Mouse (Mus musculus): ENCODE measurements around the gene Apol8. TPM values are rescaled to one million over a fixed set of nuclear protein-coding genes. Genes with fewer than 3 reads are reported as not detected.

Apol8 gene
- polyA plus RNA-seq (2014; fragmentation: Nextera tagmentation; extraction: Ambion mirVana), result not detected in 2 replicates

DNA sequence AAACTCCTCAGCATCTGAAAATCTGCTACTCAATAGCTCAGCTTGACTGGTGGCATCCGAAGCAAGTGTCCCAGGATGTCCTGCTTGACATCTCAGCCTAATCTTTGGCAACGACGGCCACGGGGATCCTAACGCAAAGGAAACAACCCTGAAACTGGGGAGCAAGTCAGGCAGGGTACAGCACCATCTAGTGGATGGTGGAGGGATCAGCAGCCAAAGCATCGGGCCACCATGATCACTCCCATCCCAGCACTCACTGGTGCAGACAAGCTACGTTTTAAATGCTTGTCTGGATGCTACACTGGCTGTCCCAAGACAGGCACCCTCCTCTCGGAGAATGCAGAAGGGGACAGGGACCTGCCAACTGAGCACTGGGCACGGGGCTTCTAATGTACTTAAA lies at the start of gene Apol8:
TSS of gene Apol8 (minus strand) at position 156 of the 400 bp plus-strand sequence.
- Histone ChIP-seq H3K4me2 (replicated peaks; ENCODE audit: low read depth, low read length) (no peak within 1 kb of the TSS; the same call in 1 of the 2 replicates), H3K27me3 (ENCODE audit: control insufficient read depth, insufficient read depth, low read length) (no peaks in the 10 kb centered on the region), H3K4me3 (ENCODE audit: low read length) (no peak within 1 kb of the TSS), H3K9ac (ENCODE audit: low read depth, low read length) (no peak within 1 kb of the TSS), H3K36me3 (ENCODE audit: control insufficient read depth, insufficient read depth, low read length) (peaks cover 23% of the 10 kb centered on the region), H3K4me1 (ENCODE audit: control insufficient read depth, insufficient read depth, low read length) (no peaks in the 10 kb centered on the region), H3K27ac (ENCODE audit: low read depth, low read length) (no peak within 1 kb of the TSS), H3K9me3 (ENCODE audit: control insufficient read depth, low read length) (no peaks in the 10 kb centered on the region)
- WGBS, result 7% methylated on average over 9 of the region's 9 CpGs
- no peak for ATAC-seq (ENCODE audit: low FRiP score, low TSS enrichment)

DNA sequence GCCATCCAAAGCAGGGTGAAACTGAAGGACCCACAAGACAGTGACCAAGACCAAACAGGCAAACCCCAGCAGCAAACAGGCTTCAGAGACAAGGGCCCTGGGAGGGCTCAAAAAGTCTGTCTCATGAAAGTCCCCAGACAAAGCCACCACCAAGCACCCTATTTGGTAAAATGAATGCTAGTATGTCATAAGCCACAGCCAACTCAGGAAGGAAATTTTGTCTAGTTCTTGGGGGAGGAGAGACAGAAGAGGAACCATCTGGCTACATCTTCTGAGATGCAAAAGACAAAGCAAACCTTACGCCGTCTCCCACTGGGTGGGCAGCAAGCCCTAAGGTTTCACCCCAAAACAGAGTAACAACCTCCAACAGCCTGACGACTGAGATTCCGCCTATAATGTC lies 48.9 kb upstream of the Apol8 start:
- Histone ChIP-seq H3K9ac (ENCODE audit: low read depth, low read length) (no peak overlapping the region), H3K4me2 (replicated peaks; ENCODE audit: low read depth, low read length) (no peak overlapping the region), H3K27me3 (ENCODE audit: control insufficient read depth, insufficient read depth, low read length) (no peaks in the 10 kb centered on the region), H3K36me3 (ENCODE audit: control insufficient read depth, insufficient read depth, low read length) (peaks cover 89% of the 10 kb centered on the region), H3K4me1 (ENCODE audit: control insufficient read depth, insufficient read depth, low read length) (peaks cover 6% of the 10 kb centered on the region), H3K27ac (ENCODE audit: low read depth, low read length) (no peak overlapping the region), H3K9me3 (ENCODE audit: control insufficient read depth, low read length) (no peaks in the 10 kb centered on the region), H3K4me3 (ENCODE audit: low read length) (no peak overlapping the region)
- no peak for ATAC-seq (ENCODE audit: low FRiP score, low TSS enrichment)
- 90% methylated on average over 4 of the region's 4 CpGs for WGBS

DNA sequence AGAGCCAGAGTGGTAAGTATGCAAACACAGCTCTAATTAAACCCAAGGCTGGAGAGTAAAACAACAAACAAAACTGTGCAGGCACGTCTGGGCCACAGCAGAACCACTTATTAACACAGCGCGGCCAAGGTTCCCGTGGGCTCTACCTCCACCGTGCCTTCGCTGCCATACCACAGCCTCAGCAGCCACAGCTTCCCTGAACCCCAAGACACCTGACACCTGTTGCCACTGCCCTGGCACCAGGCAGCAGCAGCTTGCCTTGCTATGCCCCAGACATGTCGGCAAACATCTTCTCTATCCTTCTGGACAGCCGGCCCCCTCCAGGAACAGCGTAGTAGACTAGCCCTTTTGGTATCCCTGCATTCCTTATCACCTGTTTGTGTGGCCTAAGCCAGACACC lies 48.1 kb upstream of the Apol8 start:
- Histone ChIP-seq H3K4me1 (ENCODE audit: control insufficient read depth, insufficient read depth, low read length) (peaks cover 8% of the 10 kb centered on the region), H3K9ac (ENCODE audit: low read depth, low read length) (no peak overlapping the region), H3K9me3 (ENCODE audit: control insufficient read depth, low read length) (no peaks in the 10 kb centered on the region), H3K27me3 (ENCODE audit: control insufficient read depth, insufficient read depth, low read length) (no peaks in the 10 kb centered on the region), H3K4me3 (ENCODE audit: low read length) (no peak overlapping the region), H3K27ac (ENCODE audit: low read depth, low read length) (no peak overlapping the region), H3K4me2 (replicated peaks; ENCODE audit: low read depth, low read length) (no peak overlapping the region), H3K36me3 (ENCODE audit: control insufficient read depth, insufficient read depth, low read length) (peaks cover 89% of the 10 kb centered on the region)
- no peak for ATAC-seq (ENCODE audit: low FRiP score, low TSS enrichment)
- WGBS, result 81% methylated on average over 9 of the region's 9 CpGs

DNA sequence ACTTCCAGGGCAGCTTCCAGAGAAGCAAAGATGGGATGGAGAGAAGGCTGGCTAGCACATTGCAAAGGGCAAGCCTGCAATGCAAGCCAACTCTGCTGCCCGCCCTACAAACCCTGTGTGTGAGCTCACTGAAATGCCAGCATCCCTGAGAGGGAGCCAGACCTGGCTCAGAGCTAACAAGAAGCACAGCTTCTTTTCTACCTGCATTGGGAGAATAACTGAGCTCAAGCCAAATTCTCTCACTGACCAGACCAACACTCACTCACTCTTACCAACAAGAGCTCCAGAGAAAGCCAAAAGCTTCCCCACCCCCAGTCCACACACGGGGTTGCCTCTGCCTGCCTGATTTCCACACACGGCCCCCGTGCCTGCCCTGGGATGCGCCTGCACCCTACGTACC lies 47.7 kb upstream of the Apol8 start:
- whole genome bisulfite sequencing, result 88% methylated on average over 6 of the region's 6 CpGs
- no peak for ATAC-seq (ENCODE audit: low FRiP score, low TSS enrichment)
- Histone ChIP-seq H3K9ac (ENCODE audit: low read depth, low read length) (no peak overlapping the region), H3K4me2 (replicated peaks; ENCODE audit: low read depth, low read length) (no peak overlapping the region), H3K4me1 (ENCODE audit: control insufficient read depth, insufficient read depth, low read length) (peaks cover 13% of the 10 kb centered on the region), H3K36me3 (ENCODE audit: control insufficient read depth, insufficient read depth, low read length) (peaks cover 88% of the 10 kb centered on the region), H3K27ac (ENCODE audit: low read depth, low read length) (no peak overlapping the region), H3K9me3 (ENCODE audit: control insufficient read depth, low read length) (no peaks in the 10 kb centered on the region), H3K27me3 (ENCODE audit: control insufficient read depth, insufficient read depth, low read length) (no peaks in the 10 kb centered on the region), H3K4me3 (ENCODE audit: low read length) (no peak overlapping the region)

DNA sequence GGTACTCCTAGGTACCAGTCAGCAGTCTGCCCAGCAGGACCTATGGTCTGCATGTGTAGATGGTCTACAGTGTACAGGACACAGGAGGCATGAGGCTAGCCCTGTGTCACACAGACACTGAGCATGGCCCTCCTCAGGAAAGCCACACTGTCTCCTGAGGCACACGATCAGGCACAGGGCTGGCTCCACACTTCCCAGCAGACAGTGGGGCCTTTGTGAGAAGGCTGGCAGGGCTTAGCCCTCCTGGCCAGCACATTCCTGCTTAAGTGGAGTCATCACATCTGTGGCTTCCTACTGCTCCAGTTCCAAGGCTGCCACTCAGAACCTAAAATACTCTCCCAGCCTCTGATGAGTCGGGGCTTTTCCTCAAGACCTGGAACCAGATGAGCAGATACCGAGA lies 46.9 kb upstream of the Apol8 start:
- H3K9me3 ChIP-seq (ENCODE audit: control insufficient read depth, low read length), result no peaks in the 10 kb centered on the region
- H3K9ac ChIP-seq (ENCODE audit: low read depth, low read length), result no peak overlapping the region
- no peak overlapping the region for H3K4me3 ChIP-seq (ENCODE audit: low read length)
- H3K27ac ChIP-seq (ENCODE audit: low read depth, low read length), result no peak overlapping the region
- peaks cover 20% of the 10 kb centered on the region for H3K4me1 ChIP-seq (ENCODE audit: control insufficient read depth, insufficient read depth, low read length)
- no peak for ATAC-seq (ENCODE audit: low FRiP score, low TSS enrichment)
- peaks cover 82% of the 10 kb centered on the region for H3K36me3 ChIP-seq (ENCODE audit: control insufficient read depth, insufficient read depth, low read length)
- no peak overlapping the region for H3K4me2 ChIP-seq (replicated peaks; ENCODE audit: low read depth, low read length)
- no peaks in the 10 kb centered on the region for H3K27me3 ChIP-seq (ENCODE audit: control insufficient read depth, insufficient read depth, low read length)
- 86% methylated on average over 3 of the region's 3 CpGs for WGBS

DNA sequence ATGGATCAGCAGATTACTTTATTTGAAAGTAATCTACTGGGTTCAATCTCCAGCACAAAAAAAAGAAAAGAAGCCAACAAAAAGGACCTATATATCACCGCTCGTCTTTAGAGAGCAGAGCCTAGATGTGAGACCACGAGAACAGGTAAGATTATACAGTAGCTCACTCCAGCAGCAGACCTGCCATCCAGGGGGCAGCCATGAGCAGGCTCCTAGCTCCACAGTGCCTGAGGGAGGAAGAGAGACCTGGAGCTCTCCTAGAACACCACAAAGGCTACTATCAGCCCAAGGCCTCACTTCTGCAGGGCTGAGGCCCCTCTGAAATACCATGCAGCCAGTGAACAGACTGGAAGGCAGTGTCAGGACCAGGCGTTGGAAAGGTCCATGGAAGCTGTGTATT lies 46.2 kb upstream of the Apol8 start:
- Histone ChIP-seq H3K9me3 (ENCODE audit: control insufficient read depth, low read length) (no peaks in the 10 kb centered on the region), H3K9ac (ENCODE audit: low read depth, low read length) (no peak overlapping the region), H3K4me1 (ENCODE audit: control insufficient read depth, insufficient read depth, low read length) (peaks cover 28% of the 10 kb centered on the region), H3K4me3 (ENCODE audit: low read length) (no peak overlapping the region), H3K36me3 (ENCODE audit: control insufficient read depth, insufficient read depth, low read length) (peaks cover 78% of the 10 kb centered on the region), H3K27me3 (ENCODE audit: control insufficient read depth, insufficient read depth, low read length) (no peaks in the 10 kb centered on the region), H3K27ac (ENCODE audit: low read depth, low read length) (no peak overlapping the region), H3K4me2 (replicated peaks; ENCODE audit: low read depth, low read length) (no peak overlapping the region)
- no peak for ATAC-seq (ENCODE audit: low FRiP score, low TSS enrichment)
- 77% methylated on average over 4 of the region's 4 CpGs for WGBS

DNA sequence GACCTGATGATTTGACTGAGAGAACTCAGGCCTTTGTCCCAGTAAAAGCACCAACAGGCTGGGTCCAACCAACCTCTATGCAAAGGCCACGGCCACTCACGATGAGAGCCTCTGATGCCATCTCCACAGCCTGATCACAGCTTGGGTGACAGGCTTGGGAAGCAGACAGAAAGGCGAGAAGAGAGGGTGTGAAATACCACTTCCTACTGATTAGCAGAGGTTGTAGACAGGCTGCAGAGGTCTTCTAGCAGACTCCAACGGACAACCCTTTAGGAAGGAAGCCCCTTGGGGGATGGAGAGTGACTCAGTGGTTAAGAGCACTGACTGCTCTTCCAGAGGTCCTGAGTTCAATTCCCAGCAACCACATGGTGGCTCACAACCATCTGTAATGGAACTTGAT lies 44.4 kb upstream of the Apol8 start:
- WGBS, result 23% methylated on average over 4 of the region's 4 CpGs
- Histone ChIP-seq H3K27me3 (ENCODE audit: control insufficient read depth, insufficient read depth, low read length) (no peaks in the 10 kb centered on the region), H3K36me3 (ENCODE audit: control insufficient read depth, insufficient read depth, low read length) (peaks cover 71% of the 10 kb centered on the region), H3K4me1 (ENCODE audit: control insufficient read depth, insufficient read depth, low read length) (peaks cover 38% of the 10 kb centered on the region), H3K9me3 (ENCODE audit: control insufficient read depth, low read length) (no peaks in the 10 kb centered on the region), H3K4me3 (ENCODE audit: low read length) (no peak overlapping the region), H3K9ac (ENCODE audit: low read depth, low read length) (no peak overlapping the region), H3K4me2 (replicated peaks; ENCODE audit: low read depth, low read length) (no peak overlapping the region), H3K27ac (ENCODE audit: low read depth, low read length) (peak overlapping the region; percentile 94)
- ATAC-seq (ENCODE audit: low FRiP score, low TSS enrichment), result no peak

DNA sequence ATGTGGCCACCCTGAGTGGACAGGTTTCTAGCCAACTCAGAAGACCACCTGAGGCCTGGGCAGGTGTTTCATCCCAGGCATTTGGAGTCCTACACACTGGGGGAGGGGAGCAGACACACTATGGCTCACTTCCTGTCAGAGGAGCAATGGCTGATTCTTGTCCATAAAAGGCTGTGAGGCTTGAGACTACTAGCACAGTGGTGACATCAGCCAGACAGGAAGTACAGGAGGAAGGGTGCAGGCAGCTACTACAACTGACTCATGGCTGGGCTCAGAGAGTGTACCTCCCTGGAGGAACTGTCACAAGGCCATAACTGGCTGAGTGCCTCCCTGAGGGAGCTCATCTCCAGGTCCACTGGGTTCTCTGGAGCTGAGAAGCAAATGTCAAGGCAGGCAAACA lies 43.7 kb upstream of the Apol8 start:
- no peaks in the 10 kb centered on the region for H3K9me3 ChIP-seq (ENCODE audit: control insufficient read depth, low read length)
- ATAC-seq (ENCODE audit: low FRiP score, low TSS enrichment), result peak; percentile 54
- H3K4me2 ChIP-seq (replicated peaks; ENCODE audit: low read depth, low read length), result no peak overlapping the region
- H3K27me3 ChIP-seq (ENCODE audit: control insufficient read depth, insufficient read depth, low read length), result no peaks in the 10 kb centered on the region
- H3K4me1 ChIP-seq (ENCODE audit: control insufficient read depth, insufficient read depth, low read length), result peaks cover 38% of the 10 kb centered on the region
- H3K27ac ChIP-seq (ENCODE audit: low read depth, low read length), result peak overlapping the region; percentile 94
- peaks cover 71% of the 10 kb centered on the region for H3K36me3 ChIP-seq (ENCODE audit: control insufficient read depth, insufficient read depth, low read length)
- H3K9ac ChIP-seq (ENCODE audit: low read depth, low read length), result no peak overlapping the region
- no peak overlapping the region for H3K4me3 ChIP-seq (ENCODE audit: low read length)

DNA sequence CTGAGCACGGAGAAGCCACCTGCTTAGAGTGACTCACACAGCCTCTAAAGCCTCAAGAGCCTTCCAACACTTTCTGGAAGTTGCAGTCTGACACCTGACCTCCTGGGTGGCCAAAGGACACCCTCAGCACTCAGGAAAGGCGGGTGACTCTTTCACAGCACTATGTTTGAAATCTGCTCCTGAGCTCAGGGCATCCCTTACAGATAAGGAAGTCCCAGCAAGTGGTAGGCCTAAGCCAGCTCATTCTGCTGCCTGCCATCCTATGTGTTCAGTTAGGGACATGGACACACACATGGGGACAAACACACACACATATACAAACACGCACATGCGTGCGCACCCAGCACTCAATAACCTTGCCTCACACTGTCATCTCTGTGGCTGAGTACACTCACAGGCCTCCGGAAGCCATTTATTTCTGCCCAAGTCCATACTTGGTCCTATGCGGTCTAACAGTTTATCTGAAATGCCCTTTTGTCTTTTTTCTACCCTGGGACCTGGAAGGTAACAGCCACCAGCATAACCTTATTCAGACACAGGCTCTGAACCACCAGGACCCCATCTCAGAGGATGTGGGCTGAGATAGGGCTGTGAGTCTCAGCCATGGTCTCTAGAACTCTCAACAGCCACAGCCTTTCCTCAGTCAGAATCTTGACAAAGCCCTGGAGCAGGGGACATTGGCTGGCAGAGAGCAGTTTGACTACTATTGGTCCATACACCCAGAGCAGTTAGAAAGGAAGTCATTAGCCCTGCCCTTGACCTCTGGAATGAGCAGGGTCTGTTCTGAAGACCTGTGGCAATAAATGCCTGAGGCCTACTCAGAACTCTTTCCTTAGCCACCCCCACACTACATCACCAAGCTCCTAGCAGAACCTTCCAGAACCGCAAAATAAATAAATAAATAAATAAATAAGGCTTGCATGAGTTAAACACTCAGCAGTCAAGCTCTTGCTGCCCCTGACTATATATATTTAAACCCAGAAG lies 43.0 kb upstream of the Apol8 start:
- no peak overlapping the region for H3K4me2 ChIP-seq (replicated peaks; ENCODE audit: low read depth, low read length)
- H3K36me3 ChIP-seq (ENCODE audit: control insufficient read depth, insufficient read depth, low read length), result peaks cover 71% of the 10 kb centered on the region
- ATAC-seq (ENCODE audit: low FRiP score, low TSS enrichment), result no peak
- H3K27me3 ChIP-seq (ENCODE audit: control insufficient read depth, insufficient read depth, low read length), result no peaks in the 10 kb centered on the region
- H3K4me3 ChIP-seq (ENCODE audit: low read length), result no peak overlapping the region
- H3K9ac ChIP-seq (ENCODE audit: low read depth, low read length), result peak overlapping the region; percentile 42; the same call in 1 of the 2 replicates
- 79% methylated on average over 8 of the region's 8 CpGs for WGBS
- no peaks in the 10 kb centered on the region for H3K9me3 ChIP-seq (ENCODE audit: control insufficient read depth, low read length)
- peaks cover 38% of the 10 kb centered on the region for H3K4me1 ChIP-seq (ENCODE audit: control insufficient read depth, insufficient read depth, low read length)
- H3K27ac ChIP-seq (ENCODE audit: low read depth, low read length), result peak overlapping the region; percentile 94

Measured in kidney, embryonic 14.5 days (tissue).